Mouse (Mus musculus) inflammation-experienced regulatory T-cells (primary cell): Measurements from ENCODE around the gene Sod2. TPM values are rescaled to one million over a fixed set of nuclear protein-coding genes. Genes with fewer than 3 reads are reported as not detected.

Experiments
- polyA plus RNA-seq, 2 experiments: library from polyadenylated mRNA; unstranded; fragments of 100-300 nt; shearing (Covaris generic); gene quantifications; one replicate each; pipeline ENCODE4 v1.2.1; 2017

Sod2 gene
- 100 to 1,000 TPM in 1 of 2 experiments, 10 to 100 TPM in 1; 99.0 to 110 TPM for polyA plus RNA-seq

GRCm38 (mm10) chr17:13006546-13006945 lies at the start of gene Sod2:
Sod2 (plus strand) TSS chr17:13006846.

GRCm38 (mm10) chr17:12960331-12960873 lies 46.2 kb upstream of the Sod2 start, which contains the start of gene Acat2:
Acat2 (minus strand) TSS chr17:12960747.

GRCm38 (mm10) chr17:12994069-12994468 lies 12.6 kb upstream of the Sod2 start, which contains the start of gene Wtap:
Wtap (minus strand) TSS chr17:12994169.

GRCm38 (mm10) chr17:13052124-13052813 lies 45.6 kb downstream of the Sod2 start, which contains the start of gene Gpr31b:
Gpr31b (minus strand) TSS chr17:13052296.

GRCm38 (mm10) chr17:13060804-13061203 lies 54.2 kb downstream of the Sod2 start, which contains the start of gene Tcp10b:
Tcp10b (plus strand) TSS chr17:13061104.

Other genes with a start within 250 kb of the Sod2 start
- gene Igf2r, start 237.2 kb upstream of the Sod2 start, polyA plus RNA-seq, result 10 to 100 TPM; 29.0 to 38.6 TPM
- under 1 TPM; 0.16 to 0.17 TPM for gene Mas1, start 138.7 kb upstream of the Sod2 start, polyA plus RNA-seq
- gene Mrgprh, start 130.8 kb upstream of the Sod2 start, polyA plus RNA-seq, result under 1 TPM in 1 of 2 experiments, not detected in 1; 0.66 TPM
- gene Pnldc1, start 96.6 kb upstream of the Sod2 start, polyA plus RNA-seq, result 1 to 10 TPM in 1 of 2 experiments, under 1 TPM in 1; 0.98 to 2.4 TPM
- gene Tcp1, start 91.1 kb upstream of the Sod2 start, polyA plus RNA-seq, result 100 to 1,000 TPM; 172 to 203 TPM
- 100 to 1,000 TPM; 108 to 134 TPM for gene Mrpl18, start 90.5 kb upstream of the Sod2 start, polyA plus RNA-seq
- 1 to 10 TPM in 1 of 2 experiments, under 1 TPM in 1; 0.47 to 1.3 TPM for gene Acat3, start 66.2 kb upstream of the Sod2 start, polyA plus RNA-seq
- gene Acat2, start 46.1 kb upstream of the Sod2 start, polyA plus RNA-seq, result 10 to 100 TPM; 27.6 to 54.4 TPM
- 10 to 100 TPM; 70.8 to 89.0 TPM for gene Wtap, start 12.7 kb upstream of the Sod2 start, polyA plus RNA-seq
- gene Gpr31b, start 45.5 kb downstream of the Sod2 start, polyA plus RNA-seq, result not detected
- gene Tcp10b, start 54.3 kb downstream of the Sod2 start, polyA plus RNA-seq, result under 1 TPM in 1 of 2 experiments, not detected in 1; 0.53 TPM
- gene Unc93a, start 125.0 kb downstream of the Sod2 start, polyA plus RNA-seq, result under 1 TPM in 1 of 2 experiments, not detected in 1; 0.73 TPM
- gene Smok2a, start 214.3 kb downstream of the Sod2 start, polyA plus RNA-seq, result 1 to 10 TPM in 1 of 2 experiments, under 1 TPM in 1; 0.64 to 2.5 TPM
- gene Smok2b, start 223.4 kb downstream of the Sod2 start, polyA plus RNA-seq, result 10 to 100 TPM in 1 of 2 experiments, under 1 TPM in 1; 0.92 to 10.6 TPM